Mouse (Mus musculus) intestine, embryonic 16.5 days (tissue): ENCODE data around the gene Ccr1l1. TPM values are rescaled to one million over a fixed set of nuclear protein-coding genes. Genes with fewer than 3 reads are reported as not detected.

ENCODE experiments used
- polyA plus RNA-seq: library from polyadenylated mRNA; unstranded; fragments of >200 nt; fragmentation: Nextera tagmentation; extraction: Ambion mirVana; gene quantifications from 2 replicates; pipeline ENCODE4 v1.2.1, GENCODE M21; 2015

The Ccr1l1 gene
- polyA plus RNA-seq, 1 experiment from 2014 or later: not detected

Other genes starting within 250 kb of the Ccr1l1 start
- 1.8 and 2.0 TPM in 2 replicates for gene Cxcr6, start 171.9 kb downstream of the Ccr1l1 start, polyA plus RNA-seq
- gene Fyco1, start 126.5 kb downstream of the Ccr1l1 start, polyA plus RNA-seq: 8.5 and 11.4 TPM in 2 replicates
- 0.02 TPM in 1 of 2 replicates, not detected in the other for gene Xcr1, start 116.4 kb downstream of the Ccr1l1 start, polyA plus RNA-seq
- 3.7 and 4.0 TPM in 2 replicates for gene Ccr1, start 9.7 kb downstream of the Ccr1l1 start, polyA plus RNA-seq
- 0.13 and 0.15 TPM in 2 replicates for gene Ccr3, start 43.6 kb upstream of the Ccr1l1 start, polyA plus RNA-seq
- 4.0 and 4.2 TPM in 2 replicates for gene Ccr2, start 123.5 kb upstream of the Ccr1l1 start, polyA plus RNA-seq
- gene Ccr5, start 143.1 kb upstream of the Ccr1l1 start, polyA plus RNA-seq: 0.97 and 1.7 TPM in 2 replicates